Mouse (Mus musculus): ENCODE results near the gene Mn1. TPM values are rescaled to one million over a fixed set of nuclear protein-coding genes. Genes with fewer than 3 reads are reported as not detected.

Mn1 gene
- total RNA-seq, 2 experiments from 2014 or later = 34.2 to 38.1 TPM

DNA sequence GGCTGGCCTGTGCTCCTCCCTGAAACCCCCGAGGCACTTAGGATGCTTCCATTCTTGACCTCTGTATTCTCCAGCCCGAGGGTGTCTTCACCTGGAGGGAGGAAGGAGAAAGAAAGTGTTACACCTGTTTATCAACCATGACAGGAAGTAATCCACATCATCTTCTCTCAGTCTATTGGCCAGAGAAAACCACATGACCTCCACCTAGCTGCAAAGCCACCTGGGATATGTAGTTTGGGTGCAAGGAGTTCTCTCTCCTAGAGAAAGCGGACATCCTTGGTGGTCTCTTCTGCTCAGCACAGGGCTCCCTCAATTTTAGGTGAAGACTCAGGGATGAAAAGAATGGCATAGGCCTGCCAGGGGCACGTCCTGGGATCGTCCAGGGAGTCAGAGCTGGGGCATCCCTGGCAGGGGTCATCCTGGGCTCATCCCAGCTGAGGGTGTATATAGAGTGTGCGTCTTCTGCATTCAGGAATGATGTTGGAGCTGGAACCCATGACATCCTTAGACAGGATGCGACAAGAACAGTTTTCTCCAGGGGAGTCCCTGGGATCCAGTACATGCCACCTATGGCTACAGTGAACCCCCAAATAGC is 72.0 kb downstream of the Mn1 start:
- no peak for DNase-seq

DNA sequence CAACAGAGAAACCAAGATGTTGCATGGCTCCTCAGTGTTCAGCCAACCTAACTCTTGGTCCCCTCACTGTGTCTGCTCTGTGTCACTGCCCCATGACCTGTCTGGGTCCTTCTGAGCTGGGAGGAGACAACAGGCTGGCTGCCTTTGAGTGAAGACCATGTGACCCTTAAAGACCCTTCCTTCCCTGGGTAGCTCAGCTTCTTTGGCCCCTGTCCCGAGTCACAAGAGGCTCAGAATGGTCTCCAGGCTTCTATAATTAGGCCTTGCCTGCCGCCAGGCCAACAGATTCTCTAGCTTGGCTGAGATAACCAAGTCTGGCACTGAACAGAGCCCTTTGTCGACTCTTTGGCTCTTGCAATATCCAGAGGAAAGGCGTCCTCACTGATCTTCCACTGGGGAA is 73.4 kb downstream of the Mn1 start:
- no peak for DNase-seq

DNA sequence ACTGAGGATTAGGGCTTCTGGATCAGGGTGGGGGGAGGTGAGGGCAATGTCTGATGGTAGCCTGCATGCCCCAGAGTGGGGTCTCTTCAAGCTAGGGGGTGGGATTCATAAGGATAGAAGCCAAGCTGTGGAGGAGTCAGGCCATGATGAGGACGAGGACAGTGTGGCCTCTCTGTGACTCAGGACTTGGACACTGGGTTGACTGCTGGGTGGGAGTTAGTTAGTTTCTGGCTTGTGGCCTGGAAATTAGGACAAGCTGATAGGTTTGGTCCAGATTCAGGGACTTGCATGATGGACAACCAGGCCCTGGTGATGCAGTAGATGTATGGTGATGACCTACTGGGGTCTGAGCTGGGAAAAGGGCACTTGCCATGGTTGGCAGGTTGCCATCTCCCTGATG is 74.3 kb downstream of the Mn1 start:
- DNase-seq = no peak

DNA sequence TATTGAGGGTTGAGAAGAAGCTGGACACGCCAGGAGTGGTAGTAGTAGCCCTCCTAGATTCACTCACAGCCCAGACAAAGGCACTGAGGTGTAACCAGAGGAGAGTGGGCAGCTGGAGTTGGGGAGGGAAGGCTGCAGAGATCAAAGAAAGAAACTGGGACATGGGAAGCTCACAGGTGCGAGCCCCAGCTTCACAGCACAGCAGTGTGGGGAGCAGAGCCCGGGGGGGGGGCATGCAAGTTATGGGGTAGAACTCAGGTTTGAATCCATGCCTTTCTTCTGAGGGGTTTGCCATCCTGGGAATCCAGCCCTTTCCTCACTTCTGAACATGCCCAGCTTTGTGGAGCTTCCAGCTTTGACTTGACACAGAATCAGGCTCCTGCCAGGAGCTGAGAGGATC is 82.9 kb downstream of the Mn1 start:
- DNase-seq = no peak

DNA sequence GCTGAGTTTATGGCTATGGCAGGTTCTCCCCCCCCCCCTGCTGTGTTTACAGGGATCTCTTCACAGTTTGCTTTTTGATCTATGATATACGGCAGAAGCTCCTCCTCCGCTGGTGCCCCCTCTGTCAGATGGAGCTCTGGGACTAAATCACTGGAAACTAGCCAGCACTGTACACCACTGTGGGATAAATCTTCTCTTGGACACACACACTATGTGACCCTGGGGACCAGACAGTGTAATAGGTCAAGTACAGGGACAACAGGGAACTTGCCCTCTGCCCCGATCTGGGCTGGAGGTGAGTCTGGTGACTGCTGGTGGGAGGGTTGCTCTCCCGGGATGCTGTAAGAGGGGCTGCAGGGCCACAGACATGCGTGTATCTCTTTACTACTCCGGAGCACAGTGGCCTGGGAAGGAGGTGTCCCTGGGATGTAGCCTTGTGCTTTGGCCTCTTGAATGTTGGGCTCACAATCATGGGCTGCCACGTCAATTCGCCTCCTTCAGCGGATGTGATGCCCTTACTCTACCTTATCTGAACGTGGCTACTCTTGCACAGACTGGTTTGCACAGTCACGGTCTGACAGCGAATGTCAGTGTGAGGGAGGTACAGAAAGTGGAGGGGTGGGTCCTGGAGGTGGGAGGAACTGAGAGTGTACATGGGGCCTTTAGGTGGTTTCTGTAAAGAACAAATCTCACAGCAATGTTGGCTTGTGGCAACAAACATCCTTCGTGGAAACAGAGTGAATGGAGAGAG is 84.7 kb downstream of the Mn1 start:
- no peak for DNase-seq

DNA sequence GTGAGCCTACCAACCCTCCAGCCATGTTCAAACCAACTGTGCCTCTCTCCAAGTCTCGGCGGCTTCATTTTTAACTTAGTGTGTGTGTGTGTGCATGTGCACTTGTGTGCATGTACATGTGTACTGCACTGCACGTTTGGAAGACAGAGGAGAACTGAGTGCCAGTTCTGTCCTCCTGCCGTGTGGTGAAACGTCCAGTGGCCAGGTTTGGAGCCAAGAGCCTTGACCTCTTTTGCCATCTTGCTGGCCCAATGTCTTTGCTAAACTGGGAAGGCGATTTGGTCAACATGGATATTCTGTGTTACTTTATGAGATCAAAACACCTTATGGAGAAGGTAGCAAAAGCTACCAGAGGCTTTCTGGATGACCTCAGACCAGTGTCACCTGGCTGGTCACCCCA is 88.1 kb downstream of the Mn1 start:
- DNase-seq = no peak

GRCm38 (mm10) chr5:111505824-111506223 is 88.7 kb downstream of the Mn1 start:
- no peak for DNase-seq

DNA sequence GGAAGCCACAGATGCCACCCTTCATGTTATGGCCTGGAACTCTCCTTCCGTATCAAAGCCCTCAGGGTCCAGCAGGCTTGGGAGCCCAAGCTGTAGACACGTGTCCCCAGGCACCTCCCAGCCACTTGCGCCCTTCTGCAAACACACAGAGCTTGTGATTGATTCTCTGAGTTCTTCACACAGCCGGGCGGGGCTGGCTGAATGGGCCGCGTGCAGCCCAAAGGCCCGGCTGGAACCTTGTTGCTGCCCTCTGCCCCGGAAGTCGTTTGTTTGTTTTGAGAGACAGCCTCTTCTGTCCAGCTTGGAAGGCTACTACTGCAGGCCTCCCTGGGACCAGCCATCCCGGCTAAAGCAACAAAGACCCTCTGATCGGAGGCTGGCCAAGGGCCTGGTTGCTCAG is 89.2 kb downstream of the Mn1 start:
- DNase-seq = no peak

Other genes starting within 250 kb of the Mn1 start
- 10 to 100 TPM; 78.6 to 82.7 TPM for gene Pitpnb, start 86.6 kb upstream of the Mn1 start, total RNA-seq (2021)

Measured in layer of hippocampus, postnatal 36 days (tissue).